Mouse (Mus musculus) gastrocnemius, adult 18-20 months (tissue): ENCODE results near the gene Slc35f2. TPM values are rescaled to one million over a fixed set of nuclear protein-coding genes. Genes with fewer than 3 reads are reported as not detected.
A peak's percentile ranks its signal among the peaks of the same experiment; 100 is the strongest.

Source experiments
- DNase-seq: peaks from one replicate; pipeline ENCODE4 v3.0.0; 2021; ENCODE audit warnings: low spot score
- long read RNA-seq, 2 experiments: library from polyadenylated mRNA; stranded (forward); transcript quantifications; one replicate each; pipeline ENCODE4 v2.0.0; 2021
- total RNA-seq, 2 experiments: library from RNA; stranded (reverse); gene quantifications; 2 replicates each; pipeline ENCODE4 v1.2.3; 2021

The Slc35f2 gene
- not detected for total RNA-seq
- long read RNA-seq, experiment 1, result 0 reads
- long read RNA-seq, experiment 2, result 0 reads

DNA sequence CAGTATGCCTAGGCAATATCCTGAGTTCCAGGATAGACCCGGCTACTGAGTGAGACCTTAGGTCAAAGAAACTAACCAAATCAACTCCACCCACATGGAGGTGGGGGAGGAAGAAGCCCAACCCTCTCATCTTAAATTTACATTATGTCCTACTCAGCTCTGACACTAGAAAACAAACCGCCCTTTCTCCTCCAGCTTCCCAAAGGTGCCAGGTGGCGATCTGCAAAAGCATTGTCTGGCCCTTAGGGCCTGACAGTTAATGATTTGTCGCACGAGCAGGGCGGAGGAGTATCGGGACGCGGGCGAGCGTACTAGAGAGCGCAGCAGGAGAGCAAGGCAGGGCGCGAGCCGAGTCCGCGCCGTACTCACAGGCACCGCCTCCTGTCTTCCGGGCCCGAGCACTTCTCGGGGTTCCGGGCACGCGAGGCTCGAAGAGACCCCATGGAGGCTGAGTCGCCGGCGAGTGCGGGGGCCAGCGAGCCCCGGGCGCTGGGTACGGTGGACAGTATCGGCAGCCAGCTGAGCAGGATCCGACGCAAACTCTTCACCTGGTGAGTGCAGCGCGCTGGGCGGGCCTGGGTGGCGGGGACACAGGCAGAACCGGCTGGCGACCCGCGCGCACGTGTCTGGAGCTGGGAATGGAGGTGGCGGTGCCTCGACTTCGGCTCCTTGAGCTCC, at the start of gene Slc35f2:
Gene Slc35f2, plus strand, starts transcription at position 195 of the 678 bp plus-strand sequence.
- DNase-seq, result no peak

DNA sequence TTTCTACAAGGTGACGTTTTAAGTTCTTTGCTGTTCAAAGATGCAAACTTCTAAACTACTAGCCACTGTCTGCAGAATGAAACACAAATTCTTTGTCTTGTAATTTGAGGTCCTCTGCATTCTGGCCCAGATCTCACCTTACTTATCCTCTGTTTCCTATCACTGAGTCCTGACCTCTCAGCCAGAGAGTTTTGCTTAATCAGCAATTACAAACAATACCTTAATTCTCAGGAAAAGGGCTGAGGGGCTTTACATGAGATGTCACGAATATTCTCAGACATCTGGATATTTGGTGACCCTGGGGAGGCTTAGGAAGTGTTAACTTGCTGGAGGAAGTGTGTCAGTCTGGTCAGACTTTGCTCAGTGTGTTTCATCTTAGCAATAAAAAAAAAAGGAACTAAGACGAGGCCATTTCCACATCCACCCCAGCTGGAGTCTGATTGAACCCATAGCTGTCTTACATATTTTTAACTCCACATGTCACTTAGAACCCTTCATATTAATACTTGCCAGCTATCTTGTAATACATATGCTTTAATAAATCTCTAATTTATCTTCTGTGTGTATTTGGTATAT, 30.4 kb upstream of the Slc35f2 start:
- DNase-seq, result no peak

DNA sequence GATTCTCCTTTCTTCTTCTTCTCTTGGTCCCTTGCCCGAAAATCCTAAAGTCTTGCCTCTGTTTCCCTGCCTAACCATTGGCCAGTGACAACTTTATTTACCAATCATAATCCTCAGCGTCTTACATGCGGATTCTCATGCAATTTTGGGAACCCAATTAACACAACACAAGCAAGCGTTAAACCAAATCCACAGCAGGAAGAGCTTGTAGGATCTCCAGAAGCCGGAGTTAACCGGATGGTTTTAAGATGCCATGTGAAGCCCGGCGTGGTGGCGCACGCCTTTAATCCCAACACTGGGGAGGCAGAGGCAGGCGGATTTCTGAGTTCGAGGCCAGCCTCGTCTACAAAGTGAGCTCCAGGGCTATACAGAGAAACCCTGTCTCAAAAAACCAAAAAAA, 20.9 kb upstream of the Slc35f2 start:
- DNase-seq, result no peak

DNA sequence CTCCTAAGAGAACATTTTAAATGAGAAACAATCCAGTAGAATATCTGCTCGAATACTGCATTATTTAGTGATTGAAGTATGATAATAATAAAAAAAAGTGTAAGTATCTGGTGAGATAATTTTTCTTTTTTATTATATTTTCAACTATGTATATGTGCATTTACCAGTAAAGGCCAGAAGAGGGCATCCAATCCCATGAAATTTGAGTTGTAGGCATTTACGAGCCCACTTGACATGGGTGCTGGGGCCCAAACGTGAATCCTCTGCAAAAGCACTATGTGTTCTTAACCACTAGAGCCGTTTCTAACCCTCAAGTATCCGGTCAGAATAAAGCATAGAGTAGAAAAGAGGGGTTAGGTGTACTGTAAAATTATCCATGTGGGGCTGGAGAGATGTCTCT, 20.4 kb upstream of the Slc35f2 start:
- no peak for DNase-seq

DNA sequence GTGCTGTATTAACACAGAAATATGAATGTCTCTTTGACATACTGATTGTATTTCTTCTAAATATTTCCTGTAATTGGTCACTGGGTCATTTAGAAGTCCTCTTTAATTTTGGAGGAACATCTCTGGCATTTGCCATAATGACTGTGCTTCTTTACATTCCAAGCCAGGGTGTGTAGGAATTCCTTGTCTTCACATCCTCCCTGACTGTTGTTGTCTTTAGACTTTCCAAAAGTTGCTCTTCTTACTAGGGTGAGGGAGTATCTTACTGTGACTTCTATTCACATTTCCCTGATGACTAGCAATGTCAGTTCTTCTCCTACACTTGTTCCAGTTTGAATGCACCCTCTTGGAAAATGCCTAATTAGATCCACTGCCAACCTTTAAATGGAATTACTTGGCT, 16.5 kb upstream of the Slc35f2 start:
- no peak for DNase-seq

DNA sequence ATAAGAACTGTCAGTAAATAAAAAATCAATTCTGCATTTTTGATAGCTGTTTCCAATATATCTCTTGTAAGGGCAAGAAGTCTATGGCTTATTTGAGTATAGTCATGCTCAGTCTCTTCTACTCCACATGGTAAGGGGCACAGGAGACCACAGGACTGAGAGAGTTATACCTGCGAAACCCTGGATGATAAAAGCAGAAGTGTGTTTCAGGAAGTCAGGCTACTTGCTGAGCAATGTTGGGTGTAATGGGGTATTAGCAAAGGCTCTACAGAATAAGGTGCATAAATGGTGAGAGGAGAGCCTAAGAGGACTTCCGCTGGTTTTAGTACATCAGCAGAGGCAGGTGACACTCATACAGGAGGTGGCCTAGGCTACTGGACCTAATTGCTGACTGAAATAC, 13.2 kb upstream of the Slc35f2 start:
- DNase-seq, result no peak

DNA sequence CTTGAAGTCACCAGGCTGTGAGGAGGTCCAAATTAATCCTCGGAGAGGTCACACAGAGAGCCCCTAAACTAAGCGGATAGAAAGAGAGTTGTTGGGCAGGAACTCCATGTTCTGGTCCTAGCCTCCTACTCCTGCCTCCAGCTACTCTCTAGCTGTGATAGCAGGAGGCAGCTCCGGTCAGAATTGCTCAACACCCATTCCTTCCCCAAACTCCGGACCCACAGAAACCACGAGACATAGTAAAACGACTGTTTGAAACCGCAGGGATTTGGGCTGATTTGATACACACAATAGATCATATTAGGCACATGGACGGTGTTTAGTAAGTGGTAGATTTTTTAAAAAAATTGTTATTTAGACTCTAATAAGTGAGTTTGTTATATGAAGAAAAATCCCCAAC, 6.6 kb upstream of the Slc35f2 start:
- no peak for DNase-seq

DNA sequence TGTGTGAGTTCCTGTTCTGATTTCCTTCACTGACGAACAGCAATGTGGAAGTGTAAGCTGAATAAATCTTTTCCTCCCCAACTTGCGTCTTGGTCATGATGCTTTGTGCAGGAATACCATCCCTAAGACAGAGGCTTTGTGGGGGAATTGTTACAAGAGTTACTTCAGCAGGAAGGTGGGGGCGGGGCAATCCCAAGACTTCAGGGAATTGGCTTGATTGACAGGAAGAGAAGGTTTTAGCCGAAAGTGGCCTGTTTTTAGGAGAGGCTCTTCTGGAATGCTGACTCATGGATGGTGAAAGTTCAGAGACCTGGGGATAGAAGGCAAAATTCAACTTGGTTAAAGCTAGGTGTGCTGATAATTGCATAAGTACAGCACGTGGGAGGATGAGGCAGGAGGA, 2.9 kb upstream of the Slc35f2 start:
- DNase-seq, result no peak

DNA sequence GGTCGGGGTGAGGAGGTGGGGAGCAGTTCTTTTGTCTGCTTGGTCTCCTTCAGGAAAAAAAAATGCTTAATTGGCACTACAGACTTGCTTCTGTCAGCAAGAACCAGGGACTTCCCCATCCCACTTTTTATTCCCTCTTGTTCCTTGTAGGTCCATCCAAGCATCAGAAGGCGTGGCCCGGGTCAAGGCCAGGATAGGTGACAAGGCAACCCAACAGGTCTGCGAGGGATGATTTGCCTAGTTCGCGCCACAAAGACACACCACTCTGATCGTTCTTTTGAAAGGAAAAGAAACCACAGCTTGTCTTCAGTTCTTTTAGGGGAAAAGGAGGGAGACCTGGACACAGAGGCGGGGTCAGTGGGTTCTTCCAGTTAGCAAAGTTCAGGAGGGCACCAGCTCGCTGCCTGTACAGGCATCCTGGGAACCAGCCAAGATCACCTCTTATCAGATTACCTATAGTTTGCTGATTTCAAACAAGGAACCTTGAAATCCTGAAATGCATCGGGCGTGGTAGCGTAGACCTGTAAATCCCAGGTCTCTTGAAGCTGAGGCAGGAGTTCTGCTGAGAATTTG, 481 bp upstream of the Slc35f2 start:
- DNase-seq, result no peak

DNA sequence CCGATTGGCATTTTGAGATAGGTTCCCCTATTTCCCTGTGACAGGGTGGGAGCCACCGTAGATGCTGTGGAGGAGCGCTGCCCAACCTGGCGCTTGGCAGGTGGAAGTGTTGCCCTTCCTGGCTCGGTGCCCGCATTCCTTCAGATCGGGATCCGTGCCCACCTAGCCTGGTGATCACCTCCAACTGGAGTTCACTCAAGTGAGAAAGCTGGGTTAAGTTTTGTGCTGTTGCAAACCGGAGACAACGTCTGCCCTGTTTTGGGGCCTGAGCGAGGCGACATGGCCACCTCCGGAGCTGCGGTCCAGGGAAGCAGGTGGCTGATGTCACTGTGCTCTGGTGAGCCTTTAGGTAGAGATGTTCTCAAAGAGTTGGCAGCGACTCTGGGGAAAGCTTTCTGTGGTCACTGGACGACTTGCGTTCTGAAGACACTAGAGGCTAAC, 803 bp downstream of the Slc35f2 start:
- no peak for DNase-seq

DNA sequence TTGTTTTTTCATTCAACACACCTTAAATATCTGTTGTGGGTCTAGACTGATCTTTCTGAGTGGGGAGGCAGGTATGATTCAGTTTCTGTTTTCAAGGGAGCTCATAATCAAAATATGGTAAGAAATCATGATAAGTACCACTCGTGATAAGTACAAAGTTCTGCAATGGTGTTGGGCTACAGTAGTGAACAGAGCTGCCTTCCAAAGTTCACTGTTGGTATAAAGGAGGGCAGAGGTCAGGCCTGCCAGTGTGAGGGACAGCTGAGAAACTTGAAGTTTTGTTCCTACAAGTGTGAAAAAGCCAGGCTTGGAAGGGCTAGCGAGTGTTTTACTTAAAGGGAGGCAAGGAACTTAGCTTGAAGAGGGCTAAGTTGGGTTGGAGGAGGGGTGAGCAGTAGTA, 4.2 kb downstream of the Slc35f2 start:
- no peak for DNase-seq

DNA sequence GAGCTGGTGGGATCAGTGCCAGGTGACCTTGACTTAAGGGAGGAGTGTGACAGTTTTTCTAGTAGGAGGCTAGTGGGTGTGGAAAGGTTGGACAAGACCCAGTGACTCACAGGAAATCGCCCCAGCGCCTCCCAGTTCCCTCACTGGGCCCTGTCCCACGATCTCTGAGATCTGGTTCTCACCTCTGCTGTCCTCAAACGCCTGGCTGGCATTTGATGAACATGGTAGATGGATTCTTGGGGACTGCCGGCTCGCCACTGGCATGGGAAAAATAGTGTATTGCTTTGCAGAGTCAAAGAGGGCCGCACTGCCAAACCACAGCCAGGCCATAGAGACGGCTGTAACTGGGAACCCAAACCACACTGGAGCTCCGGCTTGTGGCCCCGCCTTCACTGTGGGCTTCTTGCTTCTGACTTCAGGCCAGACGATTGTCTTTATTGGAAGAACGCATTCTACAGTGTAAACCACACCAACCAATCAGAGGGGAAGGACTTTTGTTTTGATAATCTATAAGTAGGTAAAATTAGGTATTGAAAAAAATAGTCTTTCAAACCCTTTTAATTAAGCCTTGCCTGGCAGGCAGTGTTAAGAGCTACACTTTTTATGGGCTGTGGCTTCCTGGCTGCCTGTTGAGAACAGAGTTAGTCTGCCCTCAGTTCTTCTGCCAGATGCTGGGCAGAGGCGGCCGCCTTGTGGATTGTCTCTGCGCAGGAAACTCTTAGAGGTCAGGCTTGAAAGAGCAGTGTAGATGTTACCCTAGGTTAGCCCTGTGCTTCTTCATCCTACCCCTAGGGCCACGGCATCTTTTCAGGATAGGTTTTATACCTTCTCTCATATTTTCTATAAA, 15.4 kb downstream of the Slc35f2 start:
- no peak for DNase-seq

DNA sequence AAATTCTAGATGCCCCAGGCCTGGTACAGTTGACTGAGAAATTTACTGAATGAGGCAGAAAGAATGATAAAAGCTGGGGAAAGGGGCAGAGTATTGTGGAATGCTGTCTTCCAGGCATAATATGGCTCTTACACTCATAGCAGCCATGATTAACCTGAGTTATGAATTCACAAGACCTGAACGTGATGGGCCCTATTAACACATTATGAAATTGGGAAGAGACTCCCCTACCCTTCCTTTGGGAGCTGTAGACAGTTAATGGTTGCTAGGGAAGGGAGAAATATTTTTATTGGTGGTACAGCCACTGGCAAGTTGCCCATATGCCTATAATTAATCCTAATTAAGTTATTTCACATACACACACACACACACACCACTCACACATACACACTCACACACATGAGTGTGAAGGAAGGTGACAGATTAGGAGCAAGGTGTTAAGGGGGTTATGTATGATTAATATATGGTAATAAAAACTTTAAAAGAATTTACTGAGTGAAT, 22.5 kb downstream of the Slc35f2 start:
- DNase-seq, result no peak

DNA sequence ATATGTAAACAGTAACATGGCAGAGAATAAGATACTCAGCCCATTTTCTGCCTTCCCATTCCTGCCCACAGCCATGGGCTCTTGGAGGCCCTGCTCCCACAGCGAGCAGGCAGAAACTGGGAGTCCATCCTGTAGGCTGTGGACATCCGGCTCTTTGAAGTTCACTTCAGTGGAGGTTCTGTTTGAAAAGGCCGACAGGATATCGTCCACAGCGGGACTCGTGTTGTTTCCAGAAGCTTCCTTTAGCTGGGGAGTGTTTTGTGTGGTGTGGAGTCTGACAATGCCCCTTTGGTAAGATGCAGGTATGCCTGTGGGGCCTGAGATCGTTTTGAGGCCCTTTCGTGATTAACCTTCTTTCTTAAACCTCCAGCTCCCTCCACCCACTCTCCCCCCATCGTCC, 23.2 kb downstream of the Slc35f2 start:
- no peak for DNase-seq

DNA sequence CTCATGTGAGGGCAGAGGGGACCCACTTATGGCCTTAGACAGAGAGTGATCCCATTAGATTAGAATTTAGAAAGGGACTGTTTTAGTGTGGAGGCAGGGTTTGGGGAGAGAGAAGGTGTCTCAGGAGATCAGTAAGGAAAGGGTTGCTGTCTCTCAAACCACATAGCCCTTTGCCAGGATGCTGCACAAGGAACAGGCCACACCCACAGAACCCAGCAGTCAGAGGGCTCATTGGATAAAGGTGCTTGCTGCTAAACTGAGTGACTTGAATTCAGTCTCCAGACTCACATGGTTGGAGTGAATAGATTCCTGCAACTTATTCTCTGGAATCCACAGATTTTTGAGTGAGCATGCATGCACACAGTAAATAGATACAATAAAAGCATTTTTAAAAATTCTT, 24.0 kb downstream of the Slc35f2 start:
- DNase-seq, result no peak

DNA sequence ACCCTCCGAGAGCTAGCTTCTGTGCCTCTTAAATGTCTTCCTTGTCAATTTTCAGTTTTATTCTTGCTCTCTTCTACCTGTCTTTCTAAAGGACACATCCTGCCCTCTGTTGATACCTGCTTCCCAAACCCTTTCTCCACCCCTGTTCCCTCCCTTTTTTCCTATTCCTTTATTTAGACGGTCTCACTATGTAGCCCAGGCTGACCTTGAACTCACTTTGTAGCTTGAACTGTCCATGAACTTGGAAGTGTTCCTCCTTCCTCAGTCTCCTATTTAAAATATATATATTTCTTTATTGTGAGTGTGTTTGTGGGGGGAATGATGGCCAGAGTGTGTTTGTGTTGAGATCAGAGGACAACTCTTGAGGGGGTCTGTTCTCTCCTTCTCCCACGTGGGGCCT, 25.0 kb downstream of the Slc35f2 start:
- no peak for DNase-seq

DNA sequence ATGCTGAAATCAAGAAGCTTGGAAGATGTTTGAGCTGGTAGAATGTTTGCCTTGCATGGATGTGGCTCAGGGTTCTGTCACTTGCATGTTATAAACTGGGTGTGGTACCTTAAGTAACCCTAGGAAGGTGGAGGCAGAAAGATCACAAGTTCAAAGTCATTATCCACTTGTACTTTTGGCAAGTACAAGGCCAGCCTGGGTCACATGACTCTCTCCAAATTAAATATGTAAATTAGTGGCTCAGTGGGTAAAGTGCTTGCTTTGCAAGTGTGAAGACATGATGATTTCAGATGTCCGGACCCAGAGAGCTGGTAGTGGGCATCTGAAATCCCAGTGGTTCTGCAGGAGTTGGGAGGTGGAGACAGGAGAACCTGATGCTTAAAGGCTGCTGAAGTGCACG, 25.8 kb downstream of the Slc35f2 start:
- DNase-seq, result no peak

DNA sequence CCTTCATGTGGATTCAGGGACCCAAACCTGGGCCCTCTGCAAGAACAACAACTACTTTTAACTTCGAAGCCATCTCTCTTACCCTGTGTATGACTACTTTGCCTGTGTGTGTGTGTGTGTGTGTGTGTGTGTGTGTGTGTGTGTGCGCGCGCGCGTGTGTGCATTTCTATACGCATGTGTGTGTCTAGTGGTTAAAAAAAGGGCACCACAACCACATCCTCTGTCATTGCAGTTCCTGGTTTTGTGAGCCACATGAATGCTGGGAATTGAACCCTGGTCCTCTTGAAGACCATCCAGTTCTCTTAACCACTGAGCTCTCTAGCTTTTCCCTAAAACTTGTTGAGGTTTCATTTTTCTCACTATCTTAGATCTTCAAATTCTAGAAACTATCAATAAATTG, 31.6 kb downstream of the Slc35f2 start:
- no peak for DNase-seq

DNA sequence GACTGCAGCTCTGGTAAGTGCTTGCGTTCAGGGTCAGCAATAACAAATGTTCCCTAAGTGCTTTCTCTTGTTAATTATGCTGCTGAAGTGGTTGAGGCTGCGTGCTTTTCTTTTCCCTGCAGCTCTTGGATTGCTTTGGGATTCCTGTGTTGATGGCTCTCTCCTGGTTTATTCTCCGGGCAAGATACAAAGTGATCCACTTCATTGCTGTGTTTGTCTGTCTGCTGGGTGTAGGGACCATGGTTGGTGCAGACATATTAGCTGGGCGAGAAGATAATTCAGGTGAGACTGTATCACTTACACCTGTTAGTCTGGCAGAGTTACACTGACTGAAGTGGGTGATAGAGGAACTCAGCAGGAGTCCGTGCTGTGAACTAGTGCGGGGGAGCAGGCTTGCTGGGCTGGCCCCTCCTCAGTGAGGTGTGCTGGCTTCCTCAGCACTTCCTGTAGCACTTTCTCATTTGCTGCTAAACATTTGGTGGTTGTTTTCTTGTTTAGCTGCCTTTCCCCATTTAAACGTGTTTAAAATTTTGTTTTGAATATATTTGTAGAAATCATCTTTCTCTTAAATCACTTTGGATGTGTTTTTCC, 35.3 kb downstream of the Slc35f2 start:
- no peak for DNase-seq

DNA sequence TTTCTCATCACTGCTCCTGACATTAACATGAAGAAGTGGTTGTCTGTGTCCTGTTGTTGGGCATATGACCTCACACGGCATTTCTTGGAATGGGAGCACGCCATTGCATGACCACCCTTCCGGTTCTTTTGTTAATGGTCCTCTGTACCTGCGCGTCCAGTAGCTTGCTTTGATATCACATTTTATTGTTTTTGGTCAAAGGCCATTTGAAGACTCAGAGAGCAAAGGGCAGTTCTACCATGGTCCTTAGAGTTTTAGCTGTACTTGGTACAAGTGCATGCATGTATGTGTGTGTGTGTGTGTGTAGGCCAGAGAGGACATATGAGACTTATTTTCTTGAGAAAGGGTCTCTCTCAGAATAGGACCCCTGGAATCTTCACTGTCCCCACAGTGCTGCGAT, 42.1 kb downstream of the Slc35f2 start:
- no peak for DNase-seq

DNA sequence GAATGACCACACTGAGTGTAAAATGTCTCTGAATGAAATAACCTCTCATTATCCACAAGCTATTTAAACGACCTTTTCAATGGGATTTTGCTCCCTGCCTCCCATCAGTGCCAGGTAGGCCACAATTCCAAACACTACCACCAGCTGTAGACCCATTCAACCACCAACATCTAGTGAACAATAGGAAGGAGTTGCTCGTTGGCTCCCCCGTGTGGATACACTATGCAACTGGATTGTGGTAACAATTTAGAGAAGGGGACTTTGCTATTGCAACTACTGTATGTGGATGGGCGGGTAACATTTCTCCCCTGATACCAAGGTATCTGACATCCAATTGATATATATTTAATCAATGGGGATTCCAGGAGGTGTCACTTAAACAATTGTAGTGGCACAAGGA, 47.4 kb downstream of the Slc35f2 start:
- DNase-seq, result peak; percentile 24

DNA sequence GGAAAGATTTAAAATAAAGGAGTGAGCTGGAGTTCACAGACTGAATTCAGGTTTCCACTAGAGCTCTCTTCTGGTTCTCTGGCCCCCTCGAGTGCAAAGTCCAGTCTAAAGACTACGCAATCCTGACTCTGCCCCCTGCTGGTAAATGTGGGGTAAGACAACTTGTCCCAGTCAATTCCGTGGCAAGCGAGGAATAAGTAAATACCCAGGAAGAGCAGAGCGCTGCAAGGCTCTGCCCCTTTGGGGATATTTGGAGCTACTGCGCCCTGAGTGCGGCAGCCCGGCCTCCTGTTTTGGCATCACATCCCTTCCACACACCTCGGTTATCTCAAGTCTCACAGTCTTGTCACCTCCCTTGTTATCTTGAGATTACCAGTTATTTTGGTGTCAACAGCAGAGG, 54.0 kb downstream of the Slc35f2 start:
- no peak for DNase-seq
